Mouse (Mus musculus) hindbrain, postnatal 0 days (tissue): ENCODE results near the gene Prdm8. TPM values are rescaled to one million over a fixed set of nuclear protein-coding genes. Genes with fewer than 3 reads are reported as not detected.

Experiments
- ATAC-seq: fragments of 200-750 bp; cut with Nextera tagmentation; 2 replicates; pipeline ENCODE4 v1.8.0; 2017; ENCODE audit warnings: mild to moderate bottlenecking, moderate TSS enrichment, moderate library complexity
- DNase-seq: peaks from one replicate; pipeline ENCODE4 v3.0.0-alpha.2; 2015; ENCODE audit warnings: low spot score
- H3K27ac ChIP-seq: fragments of 300-500 bp; sonication (generic); 2 replicates; pipeline ENCODE4 v1.5.1; 2014; ENCODE audit warnings: mild to moderate bottlenecking
- H3K27me3 ChIP-seq: fragments of 300-500 bp; sonication (generic); 2 replicates; pipeline ENCODE4 v1.6.1; 2014; ENCODE audit warnings: low read length, mixed read lengths; ENCODE audit not compliant: insufficient read depth
- H3K36me3 ChIP-seq: fragments of 300-500 bp; sonication (generic); 2 replicates; pipeline ENCODE4 v1.6.1; 2014; ENCODE audit warnings: low read length, mixed read lengths; ENCODE audit not compliant: insufficient read depth
- H3K4me1 ChIP-seq: fragments of 300-500 bp; sonication (generic); 2 replicates; pipeline ENCODE4 v1.6.1; 2014; ENCODE audit warnings: antibody characterized with exemption, low read length, mixed read lengths; ENCODE audit not compliant: insufficient read depth
- H3K4me2 ChIP-seq: fragments of 300-500 bp; sonication (generic); 2 replicates; pipeline ENCODE4 v1.6.1; 2014; ENCODE audit warnings: low read depth, mild to moderate bottlenecking, low read length, moderate library complexity, mixed read lengths
- H3K4me3 ChIP-seq: fragments of 300-500 bp; sonication (generic); 2 replicates; pipeline ENCODE4 v1.5.1; 2014; ENCODE audit warnings: low read length
- H3K9ac ChIP-seq: fragments of 300-500 bp; sonication (generic); replicated peaks from 2 replicates; pipeline ENCODE4 v1.6.1; 2014; ENCODE audit warnings: mild to moderate bottlenecking, low read length, moderate library complexity, mixed read lengths
- H3K9me3 ChIP-seq: fragments of 300-500 bp; sonication (generic); 2 replicates; pipeline ENCODE4 v1.6.1; 2016; ENCODE audit warnings: low read length, mixed read lengths
- CTCF ChIP-seq: IDR thresholded peaks from 2 replicates; pipeline ENCODE4 v1.5.1; 2016; ENCODE audit warnings: antibody characterized with exemption, control low read depth, low read depth
- WGBS: fragments of 180-500 bp; shearing (Covaris S2); extraction: QIAGEN DNeasy Blood & Tissue Kit; methylation state at CpG from one replicate; pipeline ENCODE4 v1.1.7; 2014; 5-methylcytosine and 5-hydroxymethylcytosine counted together
- polyA plus RNA-seq: library from polyadenylated mRNA; unstranded; fragments of >200 nt; fragmentation: Nextera tagmentation; extraction: Ambion mirVana; gene quantifications from 2 replicates; pipeline ENCODE4 v1.2.1, GENCODE M21; 2015
- total RNA-seq: library from RNA; depleted of rRNA; stranded (reverse); fragments of >200 nt; gene quantifications from 2 replicates; pipeline ENCODE4 v1.2.3, GENCODE M21; 2014

The Prdm8 gene
- total and polyA plus RNA-seq, 2 experiments from 2014 or later: 2.7 to 38.0 TPM

- Histone ChIP-seq H3K27ac (no peak overlapping the region), H3K9me3 (no peaks in the 10 kb centered on the region)
- WGBS: 95% methylated on average over 1 of the region's 1 CpGs
These were observed 28.0 kb downstream of the Prdm8 start for GRCm38 (mm10) chr5:98194959-98195358.

DNA sequence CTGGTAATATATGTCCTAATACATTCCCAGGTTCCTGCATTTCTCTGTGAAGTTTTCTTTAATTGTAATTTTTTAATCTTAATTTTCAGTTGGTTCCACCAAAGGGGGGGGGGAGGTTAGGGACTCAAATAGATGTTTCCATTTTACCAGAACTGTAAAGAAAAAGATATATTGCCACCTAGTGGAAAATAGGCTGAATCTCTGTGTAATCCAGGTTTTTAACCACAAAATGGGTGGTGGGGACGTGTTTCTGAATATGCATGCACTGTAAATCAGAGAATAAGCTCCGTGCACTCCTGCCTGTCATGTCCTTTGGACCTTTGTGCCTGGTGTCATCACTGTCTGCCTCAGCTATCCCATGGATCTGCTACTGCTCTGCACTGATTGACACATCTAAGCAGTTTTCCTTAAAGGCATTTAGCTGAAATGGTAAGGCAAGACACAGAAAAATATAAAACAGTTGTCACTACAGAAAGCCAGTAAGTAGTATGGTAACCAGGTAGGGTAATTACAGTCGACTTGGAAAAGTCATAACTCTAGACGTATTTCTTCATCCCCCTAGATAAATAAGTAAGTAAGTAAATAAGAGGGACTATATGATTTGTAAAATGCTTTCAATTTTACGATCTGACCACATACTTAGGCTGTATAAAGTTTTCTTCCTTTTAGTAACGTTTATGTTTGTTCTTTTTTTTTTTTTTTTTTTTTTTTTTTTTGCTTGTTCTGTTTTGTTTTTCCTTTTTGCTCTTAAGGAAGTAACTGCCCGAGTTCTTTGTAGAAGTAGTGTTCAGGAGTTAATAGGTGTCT lies 31.6 kb downstream of the Prdm8 start:
- ATAC-seq (no peak), DNase-seq (peak; percentile 70)
- no peaks in the 10 kb centered on the region for H3K36me3 ChIP-seq
- H3K27me3 ChIP-seq: no peaks in the 10 kb centered on the region
- TF ChIP-seq CTCF: peak; percentile 62
- H3K4me1 ChIP-seq: no peaks in the 10 kb centered on the region
- no peak overlapping the region for H3K4me3 ChIP-seq
- WGBS: 62% methylated on average over 7 of the region's 7 CpGs
- no peaks in the 10 kb centered on the region for H3K9me3 ChIP-seq
- H3K4me2 ChIP-seq: no peak overlapping the region
- H3K9ac ChIP-seq: no peak overlapping the region
- no peak overlapping the region for H3K27ac ChIP-seq

More at GRCm38 (mm10) chr5:98194959-98195358, 28.0 kb downstream of the Prdm8 start:
- H3K9ac ChIP-seq: no peak overlapping the region
- H3K27me3 ChIP-seq: 0 out of 2 replicates have a peak, but pooled peaks cover 3% of the 10 kb centered on the region
- no peaks in the 10 kb centered on the region for H3K36me3 ChIP-seq
- no peak overlapping the region for H3K4me3 ChIP-seq
- H3K4me2 ChIP-seq: no peak overlapping the region
- no peaks in the 10 kb centered on the region for H3K4me1 ChIP-seq
- no peak for ATAC-seq
- peak; percentile 31; the same call in 1 of the 2 replicates for TF ChIP-seq CTCF
- no peak for DNase-seq

GRCm38 (mm10) chr5:98199219-98199552 lies 32.2 kb downstream of the Prdm8 start:
- TF ChIP-seq CTCF: no peak
- no peaks in the 10 kb centered on the region for H3K9me3 ChIP-seq
- H3K27ac ChIP-seq: no peak overlapping the region
- 72% methylated on average over 7 of the region's 7 CpGs for WGBS
- H3K27me3 ChIP-seq: no peaks in the 10 kb centered on the region
- H3K9ac ChIP-seq: no peak overlapping the region
- no peak for ATAC-seq
- H3K4me3 ChIP-seq: no peak overlapping the region
- H3K4me1 ChIP-seq: no peaks in the 10 kb centered on the region
- H3K36me3 ChIP-seq: no peaks in the 10 kb centered on the region
- no peak for DNase-seq
- no peak overlapping the region for H3K4me2 ChIP-seq

GRCm38 (mm10) chr5:98201606-98202005 lies 34.6 kb downstream of the Prdm8 start:
- Histone ChIP-seq H3K4me3 (no peak overlapping the region), H3K27ac (no peak overlapping the region), H3K27me3 (no peaks in the 10 kb centered on the region), H3K9ac (no peak overlapping the region), H3K4me1 (no peaks in the 10 kb centered on the region), H3K36me3 (no peaks in the 10 kb centered on the region), H3K9me3 (no peaks in the 10 kb centered on the region), H3K4me2 (no peak overlapping the region)
- ATAC-seq (no peak), DNase-seq (no peak)
- WGBS: 41% methylated on average over 3 of the region's 3 CpGs
- TF ChIP-seq CTCF: no peak

DNA sequence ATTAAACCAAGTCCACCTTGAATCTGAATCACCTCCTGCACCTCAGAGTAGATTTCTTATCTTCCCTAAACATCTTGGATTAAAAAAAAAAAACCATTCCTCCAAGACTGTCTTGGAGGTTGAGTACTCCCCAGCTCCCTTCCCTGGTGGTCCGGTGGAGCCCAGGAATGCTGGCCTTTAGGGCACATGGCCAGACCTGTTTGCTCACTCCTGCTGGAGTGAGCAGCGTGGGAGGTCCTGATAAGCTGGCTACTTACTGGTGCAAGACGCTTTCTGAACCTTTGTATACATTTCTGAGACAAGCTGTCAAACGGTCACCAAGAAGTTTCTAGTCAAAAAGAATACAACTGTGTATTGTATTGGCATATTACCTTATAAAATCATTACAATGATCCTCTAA lies 36.0 kb downstream of the Prdm8 start:
- no peak overlapping the region for H3K4me2 ChIP-seq
- DNase-seq (no peak), ATAC-seq (no peak)
- H3K36me3 ChIP-seq: no peaks in the 10 kb centered on the region
- H3K9ac ChIP-seq: no peak overlapping the region
- whole genome bisulfite sequencing: 60% methylated on average over 4 of the region's 4 CpGs
- H3K4me1 ChIP-seq: no peaks in the 10 kb centered on the region
- no peaks in the 10 kb centered on the region for H3K27me3 ChIP-seq
- TF ChIP-seq CTCF: no peak
- H3K9me3 ChIP-seq: no peaks in the 10 kb centered on the region
- no peak overlapping the region for H3K27ac ChIP-seq
- no peak overlapping the region for H3K4me3 ChIP-seq

DNA sequence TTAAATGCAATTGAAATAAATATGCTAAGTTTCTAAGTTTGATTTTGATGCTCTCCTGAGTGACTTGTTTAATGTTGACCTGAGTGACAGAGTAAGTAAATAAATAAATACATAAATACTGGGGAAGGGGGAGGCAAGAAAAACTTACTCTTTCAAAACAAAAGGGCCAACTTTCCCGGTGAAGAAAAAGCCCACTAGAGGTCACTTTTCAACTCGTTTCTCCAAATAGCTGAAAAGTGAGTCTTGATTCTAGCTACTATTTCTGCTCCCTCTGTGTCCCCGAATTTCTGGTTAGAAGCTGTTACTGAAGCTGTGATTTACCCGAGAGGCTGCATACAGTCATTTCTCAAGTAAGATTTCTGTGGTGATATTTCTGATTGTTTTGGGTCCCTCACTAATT lies 45.5 kb downstream of the Prdm8 start:
- Histone ChIP-seq H3K27ac (no peak overlapping the region), H3K9me3 (no peaks in the 10 kb centered on the region), H3K4me1 (no peaks in the 10 kb centered on the region), H3K9ac (no peak overlapping the region), H3K4me2 (no peak overlapping the region), H3K36me3 (no peaks in the 10 kb centered on the region), H3K4me3 (no peak overlapping the region), H3K27me3 (no peaks in the 10 kb centered on the region)
- WGBS: 74% methylated on average over 4 of the region's 4 CpGs
- no peak for TF ChIP-seq CTCF
- ATAC-seq (no peak), DNase-seq (no peak)

DNA sequence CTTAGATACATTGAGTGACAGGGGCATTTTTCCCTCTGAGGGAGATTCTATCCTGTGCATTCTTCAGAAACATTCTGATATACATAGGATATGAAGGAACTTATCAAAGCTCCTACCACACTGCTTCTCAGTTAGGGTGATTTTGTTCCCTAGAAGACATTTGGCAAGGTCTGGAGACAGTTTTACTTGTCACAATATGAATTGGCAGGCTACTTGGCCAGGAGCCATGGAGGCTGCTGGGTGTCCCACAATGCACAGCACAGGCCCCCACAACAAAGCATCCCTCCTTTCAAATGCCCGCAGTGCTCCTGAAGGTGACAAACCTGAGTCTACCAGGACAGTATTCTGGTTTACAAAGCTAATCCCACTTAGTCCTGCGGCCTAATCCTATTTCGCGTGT lies 55.0 kb downstream of the Prdm8 start:
- no peaks in the 10 kb centered on the region for H3K9me3 ChIP-seq
- H3K36me3 ChIP-seq: no peaks in the 10 kb centered on the region
- H3K4me2 ChIP-seq: no peak overlapping the region
- H3K4me1 ChIP-seq: no peaks in the 10 kb centered on the region
- no peak overlapping the region for H3K4me3 ChIP-seq
- peak; percentile 56 for DNase-seq
- TF ChIP-seq CTCF: no peak
- H3K9ac ChIP-seq: no peak overlapping the region
- ATAC-seq: no peak
- whole genome bisulfite sequencing: 70% methylated on average over 4 of the region's 4 CpGs
- no peak overlapping the region for H3K27ac ChIP-seq
- H3K27me3 ChIP-seq: no peaks in the 10 kb centered on the region
